Mouse (Mus musculus) embryonic facial prominence, embryonic 15.5 days (tissue): Measurements from ENCODE around the gene Cox20. TPM values are rescaled to one million over a fixed set of nuclear protein-coding genes. Genes with fewer than 3 reads are reported as not detected.

Experiments
- ATAC-seq: fragments of 200-750 bp; cut with Nextera tagmentation; 2 replicates; pipeline ENCODE4 v1.8.0; 2017; ENCODE audit warnings: low read depth, moderate TSS enrichment; ENCODE audit not compliant: insufficient number of reproducible peaks, low FRiP score, low TSS enrichment
- H3K27ac ChIP-seq: fragments of 300-500 bp; sonication (generic); replicated peaks from 2 replicates; pipeline ENCODE4 v1.5.1; 2015; ENCODE audit warnings: mild to moderate bottlenecking, inconsistent platforms
- H3K27me3 ChIP-seq: fragments of 300-500 bp; sonication (generic); 2 replicates; pipeline ENCODE4 v1.6.1; 2015; ENCODE audit warnings: inconsistent platforms
- H3K36me3 ChIP-seq: fragments of 300-500 bp; sonication (generic); 2 replicates; pipeline ENCODE4 v1.6.1; 2015; ENCODE audit warnings: mild to moderate bottlenecking, inconsistent platforms
- H3K4me1 ChIP-seq: fragments of 300-500 bp; sonication (generic); 2 replicates; pipeline ENCODE4 v1.6.1; 2015; ENCODE audit warnings: inconsistent platforms
- H3K4me2 ChIP-seq: fragments of 300-500 bp; sonication (generic); replicated peaks from 2 replicates; pipeline ENCODE4 v1.6.1; 2015; ENCODE audit warnings: mild to moderate bottlenecking, inconsistent platforms
- H3K4me3 ChIP-seq: fragments of 300-500 bp; sonication (generic); replicated peaks from 2 replicates; pipeline ENCODE4 v1.5.1; 2015; ENCODE audit warnings: mild to moderate bottlenecking, inconsistent platforms
- H3K9ac ChIP-seq: fragments of 300-500 bp; sonication (generic); 2 replicates; pipeline ENCODE4 v1.6.1; 2015; ENCODE audit warnings: inconsistent platforms
- H3K9me3 ChIP-seq: fragments of 300-500 bp; sonication (generic); replicated peaks from 2 replicates; pipeline ENCODE4 v1.6.1; 2016; ENCODE audit warnings: inconsistent platforms
- WGBS: fragments of 180-500 bp; shearing (Covaris S2); methylation state at CpG from one replicate; pipeline ENCODE4 v1.1.7; 2015; 5-methylcytosine and 5-hydroxymethylcytosine counted together
- microRNA-seq: library from miRNA; unstranded; fragments of <30 nt; microRNA quantifications from one replicate; pipeline ENCODE4, GENCODE M21; 2016; ENCODE audit warnings: borderline number of aligned reads
- polyA plus RNA-seq: library from polyadenylated mRNA; unstranded; fragments of >200 nt; fragmentation: Nextera tagmentation; extraction: Ambion mirVana; gene quantifications from 2 replicates; pipeline ENCODE4 v1.2.1, GENCODE M21; 2015

The Cox20 gene
- polyA plus RNA-seq, 1 experiment from 2014 or later: 118 TPM

- 78% methylated on average over 11 of the region's 11 CpGs for WGBS
- H3K4me3 ChIP-seq: no peak overlapping the region
- H3K27me3 ChIP-seq: no peaks in the 10 kb centered on the region
Observed at GRCm38 (mm10) chr1:178360264-178360663, 41.3 kb downstream of the Cox20 start.

GRCm38 (mm10) chr1:178360702-178361101 is 41.8 kb downstream of the Cox20 start:
- 76% methylated on average over 2 of the region's 2 CpGs for WGBS
- Histone ChIP-seq H3K27me3 (no peaks in the 10 kb centered on the region), H3K9me3 (no peaks in the 10 kb centered on the region), H3K4me3 (no peak overlapping the region), H3K36me3 (no peaks in the 10 kb centered on the region), H3K4me1 (no peaks in the 10 kb centered on the region; the same call in 1 of the 2 replicates), H3K4me2 (no peak overlapping the region), H3K27ac (no peak overlapping the region), H3K9ac (no peak overlapping the region)
- no peak for ATAC-seq

More at GRCm38 (mm10) chr1:178360264-178360663, 41.3 kb downstream of the Cox20 start:
- ATAC-seq: no peak
- Histone ChIP-seq H3K27ac (no peak overlapping the region), H3K9ac (no peak overlapping the region), H3K4me2 (no peak overlapping the region), H3K36me3 (no peaks in the 10 kb centered on the region), H3K4me1 (no peaks in the 10 kb centered on the region; the same call in 1 of the 2 replicates), H3K9me3 (no peaks in the 10 kb centered on the region)

GRCm38 (mm10) chr1:178365171-178365570 is 46.2 kb downstream of the Cox20 start:
- 80% methylated on average over 6 of the region's 6 CpGs for WGBS
- no peak overlapping the region for H3K27ac ChIP-seq
- no peak overlapping the region for H3K4me2 ChIP-seq

GRCm38 (mm10) chr1:178368121-178368520 is 49.2 kb downstream of the Cox20 start:
- Histone ChIP-seq H3K27ac (no peak overlapping the region), H3K4me3 (no peak overlapping the region), H3K9ac (no peak overlapping the region), H3K36me3 (no peaks in the 10 kb centered on the region), H3K4me1 (peaks cover 11% of the 10 kb centered on the region), H3K4me2 (no peak overlapping the region), H3K27me3 (no peaks in the 10 kb centered on the region), H3K9me3 (no peaks in the 10 kb centered on the region)
- no peak for ATAC-seq
- WGBS: 68% methylated on average over 6 of the region's 6 CpGs

More at GRCm38 (mm10) chr1:178365171-178365570, 46.2 kb downstream of the Cox20 start:
- Histone ChIP-seq H3K9me3 (no peaks in the 10 kb centered on the region), H3K4me1 (peaks cover 11% of the 10 kb centered on the region), H3K9ac (no peak overlapping the region), H3K27me3 (no peaks in the 10 kb centered on the region), H3K4me3 (no peak overlapping the region), H3K36me3 (no peaks in the 10 kb centered on the region)
- no peak for ATAC-seq

- ATAC-seq: peak; percentile 94
- H3K9ac ChIP-seq: peak overlapping the region; percentile 47
- peak overlapping the region; percentile 54 for H3K4me3 ChIP-seq
- 1% methylated on average over 36 of the region's 36 CpGs for WGBS
- H3K9me3 ChIP-seq: no peaks in the 10 kb centered on the region
- no peaks in the 10 kb centered on the region for H3K27me3 ChIP-seq
- peak overlapping the region; percentile 78 for H3K4me2 ChIP-seq
- no peaks in the 10 kb centered on the region for H3K36me3 ChIP-seq
- H3K4me1 ChIP-seq: peaks cover 11% of the 10 kb centered on the region
- peak overlapping the region; percentile 77 for H3K27ac ChIP-seq
Observed at GRCm38 (mm10) chr1:178368548-178369271, 49.8 kb downstream of the Cox20 start.

GRCm38 (mm10) chr1:178369272-178369651 is 50.3 kb downstream of the Cox20 start:
- 2% methylated on average over 11 of the region's 11 CpGs for WGBS
- H3K9me3 ChIP-seq: no peaks in the 10 kb centered on the region
- H3K27me3 ChIP-seq: no peaks in the 10 kb centered on the region
- ATAC-seq: peak; percentile 78
- H3K4me1 ChIP-seq: peaks cover 11% of the 10 kb centered on the region
- peak overlapping the region; percentile 78 for H3K4me2 ChIP-seq
- peak overlapping the region; percentile 77 for H3K27ac ChIP-seq
- peak overlapping the region; percentile 54 for H3K4me3 ChIP-seq
- no peaks in the 10 kb centered on the region for H3K36me3 ChIP-seq
- peak overlapping the region; percentile 47 for H3K9ac ChIP-seq

Small RNA genes within 50 kb of the gene (microRNA-seq; reads per million reads assigned to microRNA genes)
- not detected for gene Gm27458

Other genes starting within 250 kb of the Cox20 start
- gene Desi2, start 131.7 kb upstream of the Cox20 start, polyA plus RNA-seq: 25.8 and 29.2 TPM in 2 replicates
- gene Hnrnpu, start 18.7 kb downstream of the Cox20 start, polyA plus RNA-seq: 356 and 362 TPM in 2 replicates
- 4.6 and 4.9 TPM in 2 replicates for gene Efcab2, start 87.0 kb downstream of the Cox20 start, polyA plus RNA-seq
- gene Kif26b, start 210.0 kb downstream of the Cox20 start, polyA plus RNA-seq: 7.4 and 8.7 TPM in 2 replicates